Mouse (Mus musculus): Measurements from ENCODE around the gene Pltp. TPM values are rescaled to one million over a fixed set of nuclear protein-coding genes. Genes with fewer than 3 reads are reported as not detected.
"Not testable (repeated sequence)": the region's sequence is repeated elsewhere in the genome, so short reads cannot be mapped to it uniquely, and the experiment has no call there.

The Pltp gene
- polyA plus RNA-seq, 1 experiment, result 203 TPM

GRCm38 (mm10) chr2:164878509-164879227 is 21.2 kb upstream of the Pltp start:
- H3K27ac ChIP-seq (ENCODE audit: insufficient read depth, low read length), result peak overlapping the region; percentile 81
- peak overlapping the region; percentile 74 for H3K4me3 ChIP-seq (replicated peaks; ENCODE audit: insufficient read depth, low read depth, low read length)
- no peaks in the 10 kb centered on the region for H3K27me3 ChIP-seq (ENCODE audit: control insufficient read depth, insufficient read depth, low read length)
- peak; percentile 75 to 82 for DNase-seq
- H3K4me1 ChIP-seq (ENCODE audit: control insufficient read depth, insufficient read depth, low read length), result peaks cover 6% of the 10 kb centered on the region; the same call in 1 of the 2 replicates
- under 1% methylated on average over 28 of the region's 28 CpGs for WGBS
- TF ChIP-seq POLR2A (IDR thresholded peaks at IDR 0.05; ENCODE audit: borderline replicate concordance, insufficient read depth, low read length), result peak; percentile 24; the same call in 1 of the 2 replicates
- TF ChIP-seq CTCF (IDR thresholded peaks at IDR 0.05; ENCODE audit: borderline replicate concordance, insufficient read depth, low read depth, low read length), result peak; percentile 9; the same call in 1 of the 2 replicates

GRCm38 (mm10) chr2:164877376-164878215 is 20.1 kb upstream of the Pltp start:
- H3K27ac ChIP-seq (ENCODE audit: insufficient read depth, low read length); H3K4me1 ChIP-seq (ENCODE audit: control insufficient read depth, insufficient read depth, low read length); H3K4me3 ChIP-seq (replicated peaks; ENCODE audit: insufficient read depth, low read depth, low read length); H3K27me3 ChIP-seq (ENCODE audit: control insufficient read depth, insufficient read depth, low read length): not testable (repeated sequence)
- WGBS, result 70% methylated on average over 11 of the region's 11 CpGs
- DNase-seq, result peak in 1 of 2 experiments; percentile 20

- H3K4me3 ChIP-seq (replicated peaks; ENCODE audit: insufficient read depth, low read depth, low read length); H3K27me3 ChIP-seq (ENCODE audit: control insufficient read depth, insufficient read depth, low read length); H3K27ac ChIP-seq (ENCODE audit: insufficient read depth, low read length); H3K4me1 ChIP-seq (ENCODE audit: control insufficient read depth, insufficient read depth, low read length); DNase-seq: not testable (repeated sequence)
- WGBS, result 45% methylated on average over 2 of the region's 2 CpGs
Observed at GRCm38 (mm10) chr2:164875648-164876047, 18.1 kb upstream of the Pltp start.

GRCm38 (mm10) chr2:164874239-164874769 is 16.8 kb upstream of the Pltp start:
- no peaks in the 10 kb centered on the region for H3K4me1 ChIP-seq (ENCODE audit: control insufficient read depth, insufficient read depth, low read length)
- WGBS, result 39% methylated on average over 1 of the region's 1 CpGs
- no peaks in the 10 kb centered on the region for H3K27me3 ChIP-seq (ENCODE audit: control insufficient read depth, insufficient read depth, low read length)
- no peak for DNase-seq
- no peak for TF ChIP-seq CTCF (IDR thresholded peaks at IDR 0.05; ENCODE audit: borderline replicate concordance, insufficient read depth, low read depth, low read length)
- TF ChIP-seq POLR2A (IDR thresholded peaks at IDR 0.05; ENCODE audit: borderline replicate concordance, insufficient read depth, low read length), result no peak
- no peak overlapping the region for H3K4me3 ChIP-seq (replicated peaks; ENCODE audit: insufficient read depth, low read depth, low read length)
- H3K27ac ChIP-seq (ENCODE audit: insufficient read depth, low read length), result peak overlapping the region; percentile 11; the same call in 1 of the 2 replicates

- no peaks in the 10 kb centered on the region for H3K27me3 ChIP-seq (ENCODE audit: control insufficient read depth, insufficient read depth, low read length)
- 64% methylated on average over 3 of the region's 3 CpGs for WGBS
- TF ChIP-seq POLR2A (IDR thresholded peaks at IDR 0.05; ENCODE audit: borderline replicate concordance, insufficient read depth, low read length), result no peak
- no peak for TF ChIP-seq CTCF (IDR thresholded peaks at IDR 0.05; ENCODE audit: borderline replicate concordance, insufficient read depth, low read depth, low read length)
- no peaks in the 10 kb centered on the region for H3K4me1 ChIP-seq (ENCODE audit: control insufficient read depth, insufficient read depth, low read length)
- DNase-seq, result no peak
- no peak overlapping the region for H3K4me3 ChIP-seq (replicated peaks; ENCODE audit: insufficient read depth, low read depth, low read length)
- no peak overlapping the region for H3K27ac ChIP-seq (ENCODE audit: insufficient read depth, low read length)
Observed at GRCm38 (mm10) chr2:164873621-164874020, 16.1 kb upstream of the Pltp start.

- WGBS, result 51% methylated on average over 6 of the region's 6 CpGs
- Histone ChIP-seq H3K4me3 (replicated peaks; ENCODE audit: insufficient read depth, low read depth, low read length) (no peak overlapping the region), H3K4me1 (ENCODE audit: control insufficient read depth, insufficient read depth, low read length) (no peaks in the 10 kb centered on the region), H3K27me3 (ENCODE audit: control insufficient read depth, insufficient read depth, low read length) (no peaks in the 10 kb centered on the region), H3K27ac (ENCODE audit: insufficient read depth, low read length) (no peak overlapping the region)
- no peak for DNase-seq
- no peak for TF ChIP-seq POLR2A (IDR thresholded peaks at IDR 0.05; ENCODE audit: borderline replicate concordance, insufficient read depth, low read length)
Observed at GRCm38 (mm10) chr2:164871602-164872303, 14.2 kb upstream of the Pltp start.

- no peaks in the 10 kb centered on the region for H3K4me1 ChIP-seq (ENCODE audit: control insufficient read depth, insufficient read depth, low read length)
- DNase-seq, result no peak
- no peak overlapping the region for H3K4me3 ChIP-seq (replicated peaks; ENCODE audit: insufficient read depth, low read depth, low read length)
- TF ChIP-seq CTCF (IDR thresholded peaks at IDR 0.05; ENCODE audit: borderline replicate concordance, insufficient read depth, low read depth, low read length) (no peak), POLR2A (IDR thresholded peaks at IDR 0.05; ENCODE audit: borderline replicate concordance, insufficient read depth, low read length) (no peak)
- no peaks in the 10 kb centered on the region for H3K27me3 ChIP-seq (ENCODE audit: control insufficient read depth, insufficient read depth, low read length)
- H3K27ac ChIP-seq (ENCODE audit: insufficient read depth, low read length), result no peak overlapping the region
- 83% methylated on average over 7 of the region's 7 CpGs for WGBS
Observed at GRCm38 (mm10) chr2:164868491-164868890, 11.0 kb upstream of the Pltp start.

All from cerebellum, adult 2 months (tissue).